Mouse (Mus musculus) olfactory bulb, adult 2 months (tissue): ENCODE measurements around the gene Dnph1. TPM values are rescaled to one million over a fixed set of nuclear protein-coding genes. Genes with fewer than 3 reads are reported as not detected.

Source experiments
- H3K27ac ChIP-seq: fragments of 200-500 bp; 2 replicates; pipeline ENCODE4 v1.5.1; 2012; ENCODE audit warnings: low read depth, low read length; ENCODE audit not compliant: insufficient read depth
- H3K4me1 ChIP-seq: fragments of 200-500 bp; 2 replicates; pipeline ENCODE4 v1.6.1; 2012; ENCODE audit warnings: low read length; ENCODE audit not compliant: control insufficient read depth, insufficient read depth
- H3K4me3 ChIP-seq: fragments of 200-500 bp; 2 replicates; pipeline ENCODE4 v1.5.1; 2012; ENCODE audit warnings: mild to moderate bottlenecking, low read depth, low read length, moderate library complexity; ENCODE audit not compliant: insufficient read depth
- CTCF ChIP-seq: fragments of 200-500 bp; IDR thresholded peaks from 2 replicates; pipeline ENCODE4 v1.5.1; 2012; ENCODE audit warnings: low read depth, mild to moderate bottlenecking, low read length, moderate library complexity; ENCODE audit not compliant: insufficient read depth
- POLR2A ChIP-seq: fragments of 200-500 bp; IDR thresholded peaks from 2 replicates; pipeline ENCODE4 v1.6.1; 2012; ENCODE audit warnings: mild to moderate bottlenecking, low read depth, low read length, moderate library complexity; ENCODE audit not compliant: insufficient read depth
- WGBS: fragments of 180-500 bp; shearing (Covaris S2); methylation state at CpG from one replicate; pipeline ENCODE4 v1.1.7; 2018; 5-methylcytosine and 5-hydroxymethylcytosine counted together
- polyA plus RNA-seq: library from polyadenylated mRNA; stranded (reverse); fragments of >200 nt; gene quantifications from 2 replicates; pipeline ENCODE4 v1.2.4, GENCODE M21; 2012; ENCODE audit warnings: low replicate concordance; ENCODE audit not compliant: missing spikeins, insufficient read depth, insufficient read length

Dnph1 gene
- polyA plus RNA-seq = not detected in 2 replicates

GRCm38 (mm10) chr17:46496623-46497434, at the start of gene Dnph1:
Gene Dnph1, plus strand, starts transcription at chr17:46496711.
- H3K4me3 ChIP-seq = peak within 1 kb of the TSS; percentile 47
- under 1% methylated on average over 44 of the region's 44 CpGs for WGBS
- no peak within 1 kb of the TSS for H3K27ac ChIP-seq
- peaks cover 5% of the 10 kb centered on the region; the same call in 1 of the 2 replicates for H3K4me1 ChIP-seq
- peak; percentile 43; the same call in 1 of the 2 replicates for TF ChIP-seq POLR2A
- TF ChIP-seq CTCF = no peak

GRCm38 (mm10) chr17:46452683-46453082, 43.8 kb upstream of the Dnph1 start:
- H3K4me3 ChIP-seq = no peak overlapping the region
- TF ChIP-seq POLR2A (no peak), CTCF (no peak)
- no peak overlapping the region for H3K27ac ChIP-seq
- peaks cover 25% of the 10 kb centered on the region for H3K4me1 ChIP-seq
- 69% methylated on average over 5 of the region's 5 CpGs for WGBS

DNA sequence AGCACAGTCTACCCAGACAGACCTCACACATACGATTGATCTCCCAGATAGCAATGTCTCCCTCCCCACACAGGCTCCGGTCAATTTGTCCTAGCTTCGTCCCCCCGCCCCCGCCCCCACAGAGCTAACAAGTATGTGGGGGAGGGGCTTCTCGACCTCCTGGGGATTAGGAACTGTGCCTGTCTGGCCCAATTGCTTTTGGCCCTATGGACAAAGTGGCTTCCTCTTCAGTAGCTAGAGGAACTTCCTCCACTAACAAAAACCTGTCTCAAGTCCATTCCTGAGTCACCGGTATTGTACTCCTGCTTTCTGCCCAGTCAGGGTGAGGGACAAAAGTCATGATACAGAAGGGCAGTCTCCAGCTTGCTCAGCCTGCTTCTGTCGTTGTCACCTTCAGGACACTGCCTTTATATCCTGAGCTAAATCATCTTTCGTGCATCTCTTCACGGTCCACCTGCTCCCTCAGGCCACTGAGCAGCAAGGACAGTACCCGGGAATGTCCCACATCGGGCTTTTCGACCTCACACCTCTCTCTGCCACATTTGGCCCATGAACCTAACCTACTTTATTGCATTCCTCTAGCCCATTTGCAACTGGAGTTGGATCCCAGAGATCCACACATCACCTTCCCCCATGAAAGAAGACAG, 43.1 kb upstream of the Dnph1 start:
- Histone ChIP-seq H3K4me1 (peaks cover 25% of the 10 kb centered on the region), H3K4me3 (no peak overlapping the region), H3K27ac (no peak overlapping the region)
- WGBS = 25% methylated on average over 13 of the region's 13 CpGs
- TF ChIP-seq CTCF (no peak), POLR2A (no peak)

DNA sequence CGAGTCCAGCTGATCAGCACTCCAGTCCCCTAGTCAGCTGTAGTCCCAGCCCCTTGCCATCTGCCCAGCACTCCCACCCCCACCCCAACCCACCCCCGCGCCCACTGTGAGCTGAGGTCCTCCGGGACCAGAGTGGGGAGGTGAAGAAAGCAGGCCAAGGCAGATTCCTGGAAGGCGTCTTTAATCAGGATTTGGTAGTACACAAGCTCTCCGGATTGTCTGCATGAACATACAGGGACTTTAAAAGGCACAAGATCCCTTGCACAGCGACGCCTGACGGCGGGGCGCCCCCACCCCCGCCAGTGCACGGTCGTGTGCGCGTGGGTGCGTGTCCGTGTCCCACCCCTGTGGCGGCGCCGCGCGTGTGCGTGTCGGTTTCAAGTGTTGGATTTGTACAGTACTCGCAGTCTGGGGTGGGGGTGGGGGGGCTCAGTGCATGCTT, 42.5 kb upstream of the Dnph1 start:
- WGBS = 3% methylated on average over 26 of the region's 26 CpGs
- Histone ChIP-seq H3K4me3 (peak overlapping the region; percentile 34), H3K27ac (no peak overlapping the region), H3K4me1 (peaks cover 25% of the 10 kb centered on the region)
- TF ChIP-seq CTCF (no peak), POLR2A (no peak)

DNA sequence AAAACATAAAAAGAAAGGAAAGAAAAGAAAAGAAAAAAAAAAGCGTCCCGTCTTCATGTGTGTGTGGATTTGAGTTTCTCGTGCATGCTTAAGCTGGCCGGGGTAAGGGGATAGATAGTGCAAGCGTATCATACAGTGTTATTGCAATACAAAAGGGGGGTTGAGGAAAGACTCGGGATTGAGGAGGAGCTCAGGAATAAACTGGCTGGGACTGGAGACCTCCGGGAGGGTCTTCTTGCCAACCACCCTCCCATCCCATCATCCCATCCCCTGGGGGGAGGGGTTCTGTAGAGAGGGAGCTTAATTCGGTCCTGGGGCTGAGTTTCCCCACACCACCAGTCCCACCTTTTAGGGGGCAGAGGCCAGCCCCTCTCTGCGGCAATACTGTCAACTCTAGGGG, 42.0 kb upstream of the Dnph1 start:
- peak overlapping the region; percentile 7; the same call in 1 of the 2 replicates for H3K4me3 ChIP-seq
- H3K27ac ChIP-seq = no peak overlapping the region
- TF ChIP-seq CTCF (no peak), POLR2A (no peak)
- H3K4me1 ChIP-seq = peaks cover 25% of the 10 kb centered on the region
- 7% methylated on average over 9 of the region's 9 CpGs for WGBS

DNA sequence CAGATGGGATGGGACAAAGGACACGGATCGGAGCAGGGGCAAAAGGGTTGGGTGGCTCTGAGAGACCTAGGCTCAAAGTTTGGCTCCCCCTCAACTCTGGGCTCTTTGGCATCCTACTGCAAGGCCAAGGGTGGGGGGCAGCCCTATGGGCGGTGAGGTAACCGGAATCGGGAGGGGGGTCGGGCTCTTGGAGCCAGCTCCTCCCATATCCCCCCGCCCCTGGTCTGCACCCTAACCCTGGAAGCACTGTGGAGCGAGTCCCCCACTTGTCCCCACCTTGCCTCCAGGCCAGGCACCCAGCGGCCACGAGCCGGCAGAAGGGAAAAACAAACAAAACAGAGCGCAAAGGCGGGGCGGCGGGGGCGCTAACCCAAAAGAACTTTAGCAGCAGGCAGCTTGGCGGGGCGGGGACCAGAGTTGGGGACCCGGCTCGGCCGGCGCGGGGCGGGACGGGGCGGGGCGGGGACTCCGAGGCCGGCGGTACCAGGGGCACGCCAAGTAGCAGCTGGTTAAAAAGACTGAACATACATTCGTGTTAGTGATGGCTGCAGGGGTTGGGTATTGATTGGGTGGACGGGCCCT, 41.3 kb upstream of the Dnph1 start:
- H3K4me1 ChIP-seq = peaks cover 26% of the 10 kb centered on the region
- H3K4me3 ChIP-seq = peak overlapping the region; percentile 9; the same call in 1 of the 2 replicates
- TF ChIP-seq POLR2A (no peak), CTCF (no peak)
- H3K27ac ChIP-seq = no peak overlapping the region
- WGBS = 3% methylated on average over 33 of the region's 33 CpGs

- Histone ChIP-seq H3K4me3 (no peak overlapping the region), H3K4me1 (peaks cover 36% of the 10 kb centered on the region), H3K27ac (no peak overlapping the region)
- TF ChIP-seq CTCF (no peak), POLR2A (no peak)
- WGBS = 42% methylated on average over 10 of the region's 10 CpGs
Observed at GRCm38 (mm10) chr17:46457791-46458190, 38.7 kb upstream of the Dnph1 start.

DNA sequence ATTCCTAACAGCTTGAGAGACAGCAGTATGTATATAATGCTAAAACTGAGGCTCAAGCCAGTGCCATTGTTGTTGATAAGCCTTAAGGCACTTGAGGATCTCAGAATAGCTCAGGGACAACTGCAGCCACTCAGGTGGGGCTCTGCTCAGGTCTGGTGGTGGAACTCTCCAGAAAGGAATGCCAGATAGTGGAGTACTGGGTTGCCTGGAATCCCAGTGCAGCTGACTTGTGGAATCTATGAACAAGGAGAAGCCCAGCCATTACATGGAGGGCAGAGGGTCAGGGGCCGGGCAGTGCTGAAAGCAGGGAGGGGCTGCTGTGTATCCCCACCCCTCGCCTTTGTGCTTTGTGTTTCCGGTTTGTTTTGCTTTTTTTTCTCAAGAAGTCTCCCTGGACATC, 38.1 kb upstream of the Dnph1 start:
- H3K4me1 ChIP-seq = peaks cover 36% of the 10 kb centered on the region
- H3K27ac ChIP-seq = no peak overlapping the region
- H3K4me3 ChIP-seq = no peak overlapping the region
- TF ChIP-seq POLR2A = no peak
- TF ChIP-seq CTCF = no peak
- WGBS = 59% methylated on average over 3 of the region's 3 CpGs

DNA sequence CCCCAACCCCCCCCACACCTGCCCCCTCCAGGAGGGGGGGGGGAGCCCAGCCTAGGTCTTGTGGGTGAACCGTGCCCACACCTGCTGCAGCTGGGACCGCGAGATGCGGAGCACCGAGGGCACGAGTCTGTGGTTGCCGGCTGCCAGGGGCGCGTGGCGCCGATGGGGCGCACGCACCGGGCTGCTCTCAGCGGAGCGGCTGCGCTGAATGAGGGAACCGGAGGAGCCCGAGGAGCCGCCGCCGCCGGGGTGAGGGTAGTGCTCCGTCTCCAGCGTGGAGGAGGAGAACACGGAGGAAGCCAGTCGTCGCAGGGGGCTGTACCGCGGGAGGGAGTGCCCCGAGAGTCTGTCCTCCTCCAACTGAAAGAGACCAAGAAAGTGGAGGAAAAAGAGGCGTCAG, 35.8 kb upstream of the Dnph1 start:
- WGBS = 19% methylated on average over 32 of the region's 32 CpGs
- TF ChIP-seq CTCF = no peak
- Histone ChIP-seq H3K27ac (no peak overlapping the region), H3K4me1 (peaks cover 20% of the 10 kb centered on the region), H3K4me3 (0 out of 2 replicates have a peak overlapping the region, but pooled peaks have one; percentile 3)
